Mouse (Mus musculus) forebrain, embryonic 14.5 days (tissue): ENCODE data around the gene Olfr837. TPM values are rescaled to one million over a fixed set of nuclear protein-coding genes. Genes with fewer than 3 reads are reported as not detected.
"Not testable (repeated sequence)": the region's sequence is repeated elsewhere in the genome, so short reads cannot be mapped to it uniquely, and the experiment has no call there.

Experiments used
- ATAC-seq: fragments of 200-750 bp; cut with Nextera tagmentation; 2 replicates; pipeline ENCODE4 v1.8.0; 2017; ENCODE audit warnings: mild to moderate bottlenecking, moderate library complexity
- DNase-seq: peaks from one replicate; pipeline ENCODE4 v3.0.0-alpha.2; 2015; ENCODE audit warnings: low spot score
- H3K27ac ChIP-seq: fragments of 300-500 bp; sonication (generic); 2 replicates; pipeline ENCODE4 v1.5.1; 2014; ENCODE audit warnings: low read depth, mild to moderate bottlenecking, control low read depth, low read length, moderate library complexity
- H3K27me3 ChIP-seq: fragments of 300-500 bp; sonication (generic); replicated peaks from 2 replicates; pipeline ENCODE4 v1.6.1; 2014; ENCODE audit warnings: low read length, control low read depth, mixed read lengths; ENCODE audit not compliant: control insufficient read depth, insufficient read depth
- H3K36me3 ChIP-seq: fragments of 300-500 bp; sonication (generic); 2 replicates; pipeline ENCODE4 v1.6.1; 2014; ENCODE audit warnings: low read length, control low read depth; ENCODE audit not compliant: control insufficient read depth, insufficient read depth
- H3K4me1 ChIP-seq: fragments of 300-500 bp; sonication (generic); 2 replicates; pipeline ENCODE4 v1.6.1; 2014; ENCODE audit warnings: antibody characterized with exemption, low read length, control low read depth; ENCODE audit not compliant: control insufficient read depth, insufficient read depth
- H3K4me2 ChIP-seq: fragments of 300-500 bp; sonication (generic); 2 replicates; pipeline ENCODE4 v1.6.1; 2014; ENCODE audit warnings: mild to moderate bottlenecking, control low read depth, low read length
- H3K4me3 ChIP-seq: fragments of 300-500 bp; sonication (generic); 2 replicates; pipeline ENCODE4 v1.5.1; 2014; ENCODE audit warnings: low read depth, low read length, control low read depth
- H3K9ac ChIP-seq: fragments of 300-500 bp; sonication (generic); 2 replicates; pipeline ENCODE4 v1.6.1; 2014; ENCODE audit warnings: mild to moderate bottlenecking, low read length, control low read depth, moderate library complexity
- H3K9me3 ChIP-seq: fragments of 300-500 bp; sonication (generic); replicated peaks from 2 replicates; pipeline ENCODE4 v1.6.1; 2016; ENCODE audit warnings: low read length, control low read depth, mixed read lengths; ENCODE audit not compliant: control insufficient read depth
- WGBS: fragments of 180-500 bp; shearing (Covaris S2); extraction: QIAGEN DNeasy Blood & Tissue Kit; methylation state at CpG from one replicate; pipeline ENCODE4 v1.1.7; 2014; 5-methylcytosine and 5-hydroxymethylcytosine counted together
- polyA plus RNA-seq: library from polyadenylated mRNA; unstranded; fragments of >200 nt; fragmentation: Nextera tagmentation; extraction: Ambion mirVana; gene quantifications from 2 replicates; pipeline ENCODE4 v1.2.1, GENCODE M21; 2014

Olfr837 gene
- polyA plus RNA-seq, result not detected in 2 replicates

GRCm38 (mm10) chr9:19136017-19136416, at the start of gene Olfr837:
Gene Olfr837, plus strand, starts transcription at chr9:19136317.
- H3K4me1 ChIP-seq, result no peaks in the 10 kb centered on the region
- no peak within 1 kb of the TSS for H3K9ac ChIP-seq
- peaks cover 5% of the 10 kb centered on the region; the same call in 1 of the 2 replicates for H3K9me3 ChIP-seq
- DNase-seq (no peak), ATAC-seq (no peak)
- H3K4me3 ChIP-seq, result no peak within 1 kb of the TSS
- WGBS, result 77% methylated on average over 1 of the region's 1 CpGs
- no peak within 1 kb of the TSS for H3K4me2 ChIP-seq
- H3K27ac ChIP-seq, result no peak within 1 kb of the TSS
- no peaks in the 10 kb centered on the region for H3K36me3 ChIP-seq
- no peaks in the 10 kb centered on the region for H3K27me3 ChIP-seq

- not testable (repeated sequence) for H3K9ac ChIP-seq, H3K4me3 ChIP-seq, H3K27me3 ChIP-seq, H3K27ac ChIP-seq, H3K4me1 ChIP-seq, ATAC-seq, H3K36me3 ChIP-seq, DNase-seq, H3K4me2 ChIP-seq
- 58% methylated on average over 6 of the region's 6 CpGs for WGBS
- H3K9me3 ChIP-seq, result 0 out of 2 replicates have a peak, but pooled peaks cover 11% of the 10 kb centered on the region
These were observed 43.0 kb upstream of the Olfr837 start for GRCm38 (mm10) chr9:19092889-19093753.

- Histone ChIP-seq H3K9me3 (0 out of 2 replicates have a peak, but pooled peaks cover 13% of the 10 kb centered on the region), H3K9ac (no peak overlapping the region), H3K27me3 (no peaks in the 10 kb centered on the region), H3K4me1 (no peaks in the 10 kb centered on the region), H3K36me3 (no peaks in the 10 kb centered on the region), H3K27ac (no peak overlapping the region), H3K4me2 (no peak overlapping the region), H3K4me3 (no peak overlapping the region)
- 89% methylated on average over 4 of the region's 4 CpGs for WGBS
- DNase-seq, result no peak
- no peak for ATAC-seq
These were observed 38.8 kb upstream of the Olfr837 start for GRCm38 (mm10) chr9:19097286-19097685.

- Histone ChIP-seq H3K4me2 (no peak within 1 kb of the TSS), H3K27me3 (no peaks in the 10 kb centered on the region), H3K36me3 (no peaks in the 10 kb centered on the region), H3K4me1 (no peaks in the 10 kb centered on the region), H3K9ac (no peak within 1 kb of the TSS), H3K9me3 (no peaks in the 10 kb centered on the region), H3K27ac (no peak within 1 kb of the TSS), H3K4me3 (no peak within 1 kb of the TSS)
- no peak for DNase-seq
- no peak for ATAC-seq
These were observed 16.0 kb upstream of the Olfr837 start, which contains the start of gene Olfr836 for GRCm38 (mm10) chr9:19120082-19120481. Gene Olfr836, plus strand, starts transcription at chr9:19120382.

GRCm38 (mm10) chr9:19177212-19177611, 41.1 kb downstream of the Olfr837 start, which contains the start of gene Olfr839-ps1:
Gene Olfr839-ps1, minus strand, starts transcription at chr9:19177312.
- H3K27ac ChIP-seq, result no peak within 1 kb of the TSS
- peaks cover 15% of the 10 kb centered on the region for H3K9me3 ChIP-seq
- no peak within 1 kb of the TSS for H3K9ac ChIP-seq
- H3K36me3 ChIP-seq, result no peaks in the 10 kb centered on the region
- H3K27me3 ChIP-seq, result no peaks in the 10 kb centered on the region
- ATAC-seq (no peak), DNase-seq (no peak)
- 79% methylated on average over 1 of the region's 1 CpGs for WGBS
- no peak within 1 kb of the TSS for H3K4me3 ChIP-seq
- no peaks in the 10 kb centered on the region for H3K4me1 ChIP-seq
- H3K4me2 ChIP-seq, result no peak within 1 kb of the TSS

Other genes with a start within 250 kb of the Olfr837 start
- gene Olfr832, start 199.2 kb upstream of the Olfr837 start, polyA plus RNA-seq, result not detected in 2 replicates
- gene Olfr834, start 148.3 kb upstream of the Olfr837 start, polyA plus RNA-seq, result not detected in 2 replicates
- not detected in 2 replicates for gene Olfr835, start 103.6 kb upstream of the Olfr837 start, polyA plus RNA-seq
- gene Olfr836, start 15.9 kb upstream of the Olfr837 start, polyA plus RNA-seq, result not detected in 2 replicates
- not detected in 2 replicates for gene Olfr839-ps1, start 41.0 kb downstream of the Olfr837 start, polyA plus RNA-seq
- not detected in 2 replicates for gene Olfr843, start 115.7 kb downstream of the Olfr837 start, polyA plus RNA-seq
- gene Olfr844, start 180.0 kb downstream of the Olfr837 start, polyA plus RNA-seq, result not detected in 2 replicates
- gene Olfr845, start 200.1 kb downstream of the Olfr837 start, polyA plus RNA-seq, result not detected in 2 replicates
- gene Olfr846, start 227.7 kb downstream of the Olfr837 start, polyA plus RNA-seq, result not detected in 2 replicates
- not detected in 2 replicates for gene Olfr847, start 242.4 kb downstream of the Olfr837 start, polyA plus RNA-seq